Mouse (Mus musculus) erythroblast, embryonic 14.5 days (primary cell): ENCODE measurements around the gene Iqcd. TPM values are rescaled to one million over a fixed set of nuclear protein-coding genes. Genes with fewer than 3 reads are reported as not detected.

ENCODE experiments used
- H3K27me3 ChIP-seq: 2 replicates; pipeline ENCODE4 v1.6.1; 2012; ENCODE audit warnings: inconsistent platforms; ENCODE audit not compliant: control insufficient read depth
- H3K36me3 ChIP-seq: 2 replicates; pipeline ENCODE4 v1.6.1; 2012; ENCODE audit warnings: mild to moderate bottlenecking, inconsistent platforms; ENCODE audit not compliant: control insufficient read depth
- H3K4me1 ChIP-seq: 2 replicates; pipeline ENCODE4 v1.6.1; 2012; ENCODE audit warnings: inconsistent platforms; ENCODE audit not compliant: control insufficient read depth
- H3K4me3 ChIP-seq: replicated peaks from 2 replicates; pipeline ENCODE3; 2012; ENCODE audit warnings: moderate library complexity, mild to moderate bottlenecking, inconsistent platforms
- H3K9me3 ChIP-seq: 2 replicates; pipeline ENCODE4 v1.6.1; 2012; ENCODE audit warnings: low read length, inconsistent platforms, mixed read lengths; ENCODE audit not compliant: control insufficient read depth
- GATA1 ChIP-seq: IDR thresholded peaks from 2 replicates; pipeline ENCODE4 v1.6.1; 2012; ENCODE audit warnings: low read length, inconsistent platforms, mixed read lengths
- TAL1 ChIP-seq: IDR thresholded peaks from 3 replicates; pipeline ENCODE4 v1.6.1; 2012; ENCODE audit warnings: low read length, inconsistent platforms, mixed read lengths
- polyA plus RNA-seq: library from polyadenylated mRNA; stranded (reverse); fragments of >175 nt; gene quantifications from 2 replicates; pipeline ENCODE4 v1.2.3, GENCODE M21; 2012

Iqcd gene
- polyA plus RNA-seq, 1 experiment = 1.3 TPM

DNA sequence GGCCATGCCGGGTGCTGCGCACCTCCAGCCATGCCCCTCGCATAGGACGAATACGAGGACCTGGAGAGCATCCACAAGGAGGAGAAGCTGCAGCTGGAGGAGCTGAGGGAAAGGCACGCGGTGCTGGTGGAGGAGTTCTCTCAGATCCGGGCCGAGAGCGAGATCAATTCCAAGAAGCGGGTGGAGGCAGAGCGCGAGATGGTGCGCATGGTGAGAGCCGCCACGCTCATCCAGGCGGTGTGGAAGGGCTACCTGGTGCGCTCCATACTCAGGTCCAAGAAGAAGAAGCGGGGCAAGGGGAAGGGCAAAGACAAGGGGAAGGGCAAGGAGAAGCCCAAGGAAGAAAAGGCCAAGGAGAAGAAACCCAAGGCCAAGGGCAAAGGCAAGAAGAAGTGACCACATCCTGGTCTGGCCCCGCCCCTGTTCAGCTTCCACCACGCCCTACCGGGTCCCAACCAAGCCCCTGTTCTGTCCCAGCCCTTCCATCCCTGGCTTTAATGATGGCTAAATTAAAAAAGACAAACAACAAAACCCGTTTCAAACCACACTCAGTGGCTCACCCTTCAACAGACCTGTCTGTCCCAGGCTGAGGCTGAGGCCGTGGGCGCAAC lies 17.9 kb downstream of the Iqcd start:
- no peaks in the 10 kb centered on the region for H3K9me3 ChIP-seq
- TF ChIP-seq TAL1 = no peak
- TF ChIP-seq GATA1 = no peak
- no peaks in the 10 kb centered on the region for H3K27me3 ChIP-seq
- peaks cover 45% of the 10 kb centered on the region for H3K4me1 ChIP-seq
- no peak overlapping the region for H3K4me3 ChIP-seq
- H3K36me3 ChIP-seq = peaks cover 22% of the 10 kb centered on the region

DNA sequence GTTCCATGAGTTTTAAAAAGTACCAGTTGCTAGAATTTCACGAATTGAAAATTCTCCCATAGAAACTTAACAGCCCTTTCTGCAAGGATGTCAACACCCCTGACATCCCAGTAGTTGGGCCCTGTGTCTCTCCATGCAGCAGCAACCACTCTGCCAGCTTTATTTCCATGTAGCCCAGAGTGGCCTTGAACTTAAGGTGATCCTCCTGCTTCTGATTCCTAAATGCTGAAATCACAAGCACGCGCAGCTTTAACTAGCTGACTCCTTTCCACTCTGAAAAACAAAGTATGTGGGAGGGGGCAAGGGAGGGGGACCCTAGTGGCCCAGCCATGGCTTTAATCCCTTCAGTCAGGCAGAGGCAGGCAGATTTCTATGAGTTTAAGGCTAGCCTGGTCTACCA lies 18.5 kb downstream of the Iqcd start:
- Histone ChIP-seq H3K36me3 (peaks cover 22% of the 10 kb centered on the region), H3K27me3 (no peaks in the 10 kb centered on the region), H3K4me3 (no peak overlapping the region), H3K9me3 (no peaks in the 10 kb centered on the region), H3K4me1 (peaks cover 48% of the 10 kb centered on the region)
- no peak for TF ChIP-seq TAL1

DNA sequence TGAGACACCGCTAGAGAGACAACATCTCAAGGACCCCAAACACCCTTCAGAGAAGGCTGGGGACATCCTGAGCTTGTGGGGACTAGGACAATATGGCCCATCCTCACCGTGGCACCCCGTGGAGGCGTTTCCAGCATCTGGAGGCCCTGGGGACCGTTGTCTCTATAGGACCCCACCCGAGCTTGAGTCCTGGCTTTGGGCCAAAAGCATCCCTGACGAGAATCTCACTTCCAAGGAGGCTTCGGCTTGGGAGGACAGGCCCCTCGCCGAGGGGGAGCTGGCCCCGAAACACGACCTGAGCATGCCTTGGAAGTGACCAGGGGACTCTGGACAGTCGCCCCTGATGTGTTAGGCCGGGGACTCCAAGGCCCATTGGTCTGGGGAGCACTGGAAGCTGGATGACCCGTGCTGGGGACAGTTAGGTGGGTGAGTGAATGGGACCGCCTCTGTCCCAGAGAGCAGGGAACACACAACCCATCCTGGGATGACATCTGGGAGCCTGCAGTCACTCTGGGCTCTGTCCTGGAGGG lies 20.5 kb downstream of the Iqcd start:
- Histone ChIP-seq H3K4me1 (peaks cover 58% of the 10 kb centered on the region), H3K4me3 (no peak overlapping the region), H3K27me3 (no peaks in the 10 kb centered on the region), H3K36me3 (peaks cover 22% of the 10 kb centered on the region), H3K9me3 (no peaks in the 10 kb centered on the region)
- no peak for TF ChIP-seq GATA1
- no peak for TF ChIP-seq TAL1

DNA sequence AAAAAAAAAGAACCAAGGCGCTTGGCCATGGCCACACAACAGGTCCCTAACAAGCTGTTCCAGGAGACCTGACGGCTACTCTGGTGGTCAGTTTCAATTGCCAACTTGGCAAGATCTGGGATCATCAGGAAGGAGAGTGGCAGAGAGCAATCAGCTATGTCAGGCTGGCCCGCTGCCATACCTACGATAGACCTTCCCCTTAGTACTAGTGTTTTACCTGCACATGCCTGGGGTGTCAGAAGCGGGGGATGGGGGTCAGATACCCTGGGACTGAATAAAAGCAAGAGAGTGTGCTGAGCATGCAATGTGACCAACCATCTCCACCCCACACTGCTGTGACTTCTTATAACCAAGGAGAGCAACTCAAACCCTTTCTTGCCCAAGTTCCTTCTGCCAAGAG lies 22.1 kb downstream of the Iqcd start:
- no peaks in the 10 kb centered on the region for H3K27me3 ChIP-seq
- TF ChIP-seq TAL1 (no peak), GATA1 (no peak)
- H3K4me3 ChIP-seq = no peak overlapping the region
- peaks cover 3% of the 10 kb centered on the region for H3K9me3 ChIP-seq
- H3K4me1 ChIP-seq = peaks cover 49% of the 10 kb centered on the region
- H3K36me3 ChIP-seq = peaks cover 31% of the 10 kb centered on the region

DNA sequence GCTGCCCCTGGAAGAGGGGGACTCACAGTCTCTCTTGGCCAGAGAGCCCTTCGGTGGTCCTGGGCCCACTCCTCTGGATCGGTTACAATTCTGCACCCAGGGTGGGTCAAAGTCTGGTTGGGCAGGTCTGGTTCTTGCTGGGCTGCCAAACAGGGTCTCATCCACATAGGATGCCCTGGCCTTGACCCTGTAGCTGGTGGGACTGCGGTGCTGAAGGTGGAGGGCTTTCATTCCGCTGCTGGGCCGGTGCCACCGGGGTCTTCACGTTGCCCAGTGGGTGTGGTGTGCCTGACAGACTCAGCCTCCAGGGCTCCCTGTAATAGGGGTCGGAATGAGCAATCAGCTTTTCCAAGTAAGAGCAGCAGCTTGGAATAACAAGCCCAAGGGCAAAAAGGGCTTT lies 22.6 kb downstream of the Iqcd start:
- Histone ChIP-seq H3K4me1 (peaks cover 45% of the 10 kb centered on the region), H3K36me3 (peaks cover 36% of the 10 kb centered on the region), H3K27me3 (no peaks in the 10 kb centered on the region), H3K9me3 (peaks cover 7% of the 10 kb centered on the region), H3K4me3 (peak overlapping the region; percentile 72)
- TF ChIP-seq TAL1 = no peak

DNA sequence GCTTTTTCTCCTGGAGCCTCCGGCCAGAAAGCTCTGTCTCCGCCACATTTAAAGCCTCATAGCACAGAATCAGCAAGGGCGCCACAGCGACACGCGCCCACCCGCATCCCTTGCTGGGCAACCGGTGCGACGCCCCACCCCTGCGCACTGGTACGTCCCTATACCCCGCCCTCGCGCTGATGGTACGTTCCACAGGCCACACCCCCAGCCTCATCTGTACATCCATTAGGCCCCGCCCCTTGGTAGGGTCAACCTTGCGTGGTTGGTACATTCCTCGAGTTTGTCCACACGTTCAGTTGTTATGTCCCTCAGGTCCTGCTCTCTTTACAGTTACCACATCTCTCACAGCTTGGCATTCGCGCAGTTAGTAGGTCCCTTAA lies 23.6 kb downstream of the Iqcd start, which contains the start of the genes Rita1 and Ddx54:
Gene Rita1 (minus strand): TSS at position 148 of the 380 bp plus-strand sequence.
Gene Ddx54 (plus strand): TSS at position 298 of the 380 bp plus-strand sequence.
- Histone ChIP-seq H3K4me3 (peak within 1 kb of the TSS; percentile 72), H3K36me3 (peaks cover 46% of the 10 kb centered on the region), H3K4me1 (peaks cover 42% of the 10 kb centered on the region), H3K27me3 (no peaks in the 10 kb centered on the region), H3K9me3 (peaks cover 7% of the 10 kb centered on the region)
- TF ChIP-seq TAL1 (no peak), GATA1 (no peak)

DNA sequence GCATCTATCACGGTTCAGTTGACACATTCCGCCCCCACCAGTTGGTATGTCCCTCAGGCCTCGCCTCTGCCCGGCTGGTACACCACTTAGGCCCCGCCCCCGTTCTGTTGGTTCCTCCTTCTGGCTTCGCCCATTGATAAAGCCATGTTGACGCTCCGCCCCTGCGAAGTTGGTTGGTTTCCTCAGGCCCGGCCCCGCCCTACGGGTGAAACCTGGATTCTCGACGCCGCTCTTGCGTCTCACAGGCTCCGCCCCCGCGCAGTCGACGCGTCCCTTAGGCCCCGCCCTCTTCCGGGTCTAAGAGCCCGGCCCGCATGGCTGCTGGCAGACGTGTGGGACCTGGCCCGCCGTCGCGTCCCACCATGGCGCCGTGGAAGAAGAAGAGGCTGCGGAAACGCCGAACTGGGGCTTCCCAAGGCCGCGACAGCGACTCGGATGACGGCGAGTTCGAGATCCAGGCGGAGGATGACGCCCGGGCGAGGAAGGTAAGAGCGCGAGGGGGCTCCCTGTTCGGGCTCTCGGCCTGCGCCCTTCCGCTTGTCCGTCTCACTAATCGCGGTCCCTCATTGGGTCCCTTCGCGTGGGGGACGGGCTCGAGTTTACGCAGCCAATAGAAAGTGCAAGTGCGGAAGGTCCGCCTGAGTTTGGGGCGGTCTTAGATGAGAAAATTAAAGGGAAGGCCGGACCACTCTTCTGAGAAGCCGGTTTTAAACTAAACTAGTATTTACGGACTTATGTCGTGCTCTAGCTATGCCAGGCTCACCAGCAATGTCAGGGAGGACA lies 24.2 kb downstream of the Iqcd start:
- Histone ChIP-seq H3K27me3 (no peaks in the 10 kb centered on the region), H3K36me3 (peaks cover 51% of the 10 kb centered on the region), H3K9me3 (peaks cover 7% of the 10 kb centered on the region), H3K4me3 (peak overlapping the region; percentile 72), H3K4me1 (peaks cover 42% of the 10 kb centered on the region)
- no peak; the same call in 1 of the 2 replicates for TF ChIP-seq GATA1
- no peak for TF ChIP-seq TAL1

DNA sequence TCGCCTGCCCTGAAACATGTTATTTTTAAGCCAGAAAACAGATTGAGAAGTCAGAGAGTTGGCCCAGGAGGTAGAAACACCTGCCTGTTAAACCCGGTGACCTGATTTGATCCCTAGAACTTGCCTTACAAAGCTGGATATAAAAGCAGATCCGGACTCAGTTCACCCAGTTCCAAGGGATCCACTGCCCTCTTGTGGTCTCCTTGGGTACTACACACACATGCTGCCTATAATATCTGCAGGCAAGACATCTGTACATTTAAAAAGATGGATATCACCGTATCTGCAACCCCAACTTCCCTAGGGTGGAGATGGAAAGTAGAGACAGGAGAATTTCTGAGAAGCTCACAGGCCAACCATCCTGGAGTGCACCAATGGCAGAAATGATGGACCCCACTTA lies 27.1 kb downstream of the Iqcd start:
- Histone ChIP-seq H3K4me1 (peaks cover 35% of the 10 kb centered on the region), H3K9me3 (peaks cover 7% of the 10 kb centered on the region), H3K27me3 (no peaks in the 10 kb centered on the region), H3K4me3 (no peak overlapping the region), H3K36me3 (peaks cover 60% of the 10 kb centered on the region)
- TF ChIP-seq GATA1 (no peak), TAL1 (no peak)

DNA sequence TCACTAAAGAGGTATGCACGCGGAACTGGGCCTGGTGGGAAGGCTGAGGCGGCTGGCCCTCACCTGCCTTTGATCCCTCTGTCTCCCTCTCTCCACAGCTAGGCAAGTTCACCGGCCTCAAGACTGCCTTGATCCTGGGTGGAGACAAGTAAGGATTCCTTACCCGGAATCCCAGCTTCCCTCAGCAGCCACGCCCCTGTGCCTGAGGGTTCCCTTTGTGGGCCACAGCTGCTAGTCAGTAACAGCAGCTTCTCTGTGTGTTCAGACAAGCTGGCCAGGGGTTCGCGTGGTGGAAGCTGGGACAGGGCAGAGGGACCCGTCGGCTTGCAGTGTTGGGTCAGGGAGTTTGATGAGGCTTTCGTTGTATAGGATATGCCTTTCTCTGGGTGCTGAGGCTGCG lies 30.0 kb downstream of the Iqcd start:
- H3K9me3 ChIP-seq = peaks cover 7% of the 10 kb centered on the region
- no peaks in the 10 kb centered on the region for H3K27me3 ChIP-seq
- H3K36me3 ChIP-seq = peaks cover 87% of the 10 kb centered on the region
- H3K4me1 ChIP-seq = peaks cover 12% of the 10 kb centered on the region
- H3K4me3 ChIP-seq = no peak overlapping the region
- TF ChIP-seq GATA1 (no peak), TAL1 (no peak)
